Mouse (Mus musculus) hindbrain, embryonic 16.5 days (tissue): ENCODE results near the gene Mcts2. TPM values are rescaled to one million over a fixed set of nuclear protein-coding genes. Genes with fewer than 3 reads are reported as not detected.

Experiments
- ATAC-seq: fragments of 200-750 bp; cut with Nextera tagmentation; 2 replicates; pipeline ENCODE4 v1.8.0; 2017; ENCODE audit warnings: moderate TSS enrichment, moderate library complexity
- H3K27ac ChIP-seq: fragments of 300-500 bp; sonication (generic); 2 replicates; pipeline ENCODE4 v1.5.1; 2014; ENCODE audit warnings: low read depth, mild to moderate bottlenecking, control low read depth, low read length, moderate library complexity
- H3K27me3 ChIP-seq: fragments of 300-500 bp; sonication (generic); replicated peaks from 2 replicates; pipeline ENCODE4 v1.6.1; 2014; ENCODE audit warnings: low read length; ENCODE audit not compliant: control insufficient read depth, insufficient read depth
- H3K36me3 ChIP-seq: fragments of 300-500 bp; sonication (generic); 2 replicates; pipeline ENCODE4 v1.6.1; 2014; ENCODE audit warnings: mild to moderate bottlenecking, low read length, moderate library complexity, mixed read lengths; ENCODE audit not compliant: control insufficient read depth, insufficient read depth
- H3K4me1 ChIP-seq: fragments of 300-500 bp; sonication (generic); 2 replicates; pipeline ENCODE4 v1.6.1; 2014; ENCODE audit warnings: low read depth, low read length; ENCODE audit not compliant: control insufficient read depth, insufficient read depth
- H3K4me2 ChIP-seq: fragments of 300-500 bp; sonication (generic); 2 replicates; pipeline ENCODE4 v1.6.1; 2014; ENCODE audit warnings: mild to moderate bottlenecking, low read length, control low read depth, moderate library complexity
- H3K4me3 ChIP-seq: fragments of 300-500 bp; sonication (generic); 2 replicates; pipeline ENCODE4 v1.5.1; 2014; ENCODE audit warnings: mild to moderate bottlenecking, low read length, control low read depth, moderate library complexity
- H3K9ac ChIP-seq: fragments of 300-500 bp; sonication (generic); 2 replicates; pipeline ENCODE4 v1.6.1; 2014; ENCODE audit warnings: low read depth, mild to moderate bottlenecking, control low read depth, low read length, moderate library complexity
- H3K9me3 ChIP-seq: fragments of 300-500 bp; sonication (generic); 2 replicates; pipeline ENCODE4 v1.6.1; 2014; ENCODE audit warnings: mild to moderate bottlenecking, low read length, moderate library complexity; ENCODE audit not compliant: control insufficient read depth
- WGBS: fragments of 180-500 bp; shearing (Covaris S2); extraction: QIAGEN DNeasy Blood & Tissue Kit; methylation state at CpG from one replicate; pipeline ENCODE4 v1.1.7; 2014; 5-methylcytosine and 5-hydroxymethylcytosine counted together
- polyA plus RNA-seq: library from polyadenylated mRNA; unstranded; fragments of >200 nt; fragmentation: Nextera tagmentation; extraction: Ambion mirVana; gene quantifications from 2 replicates; pipeline ENCODE4 v1.2.1, GENCODE M21; 2015

The Mcts2 gene
- 32.2 and 36.7 TPM in 2 replicates for polyA plus RNA-seq

DNA sequence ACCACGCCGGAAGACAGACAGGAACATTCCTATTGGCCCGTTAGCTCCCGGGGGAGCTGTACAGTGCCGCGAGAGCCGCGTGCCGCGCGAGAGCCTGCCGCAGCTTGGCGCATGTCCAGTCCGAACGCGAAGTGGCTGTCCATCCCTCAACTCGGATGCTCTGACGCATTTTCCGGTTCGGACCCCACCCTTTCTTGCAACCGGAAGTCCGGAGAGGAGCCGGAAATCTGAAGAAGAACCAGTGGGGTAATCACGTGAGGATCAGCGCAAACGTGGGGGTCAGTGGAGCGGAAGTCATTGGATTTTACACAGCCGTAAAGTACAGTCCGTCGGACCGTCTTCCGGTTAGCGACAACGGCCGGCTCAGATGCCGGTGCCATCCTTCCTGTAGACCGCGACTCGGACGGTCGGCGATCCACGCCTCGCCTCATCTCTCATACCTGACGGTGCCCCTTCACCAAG, at the start of gene Mcts2:
Gene Mcts2 (plus strand): TSS at position 230 of the 462 bp plus-strand sequence.
- peak within 1 kb of the TSS; percentile 35 for H3K9ac ChIP-seq

GRCm38 (mm10) chr2:152637381-152637780, 49.5 kb upstream of the Mcts2 start:
- Histone ChIP-seq H3K36me3 (no peaks in the 10 kb centered on the region), H3K4me1 (peaks cover 5% of the 10 kb centered on the region; the same call in 1 of the 2 replicates), H3K9me3 (no peaks in the 10 kb centered on the region), H3K27ac (no peak overlapping the region), H3K4me2 (no peak overlapping the region), H3K27me3 (no peaks in the 10 kb centered on the region), H3K9ac (no peak overlapping the region), H3K4me3 (no peak overlapping the region)
- 89% methylated on average over 4 of the region's 4 CpGs for WGBS
- ATAC-seq: no peak

More for the DNA sequence above, at the start of gene Mcts2:
- Histone ChIP-seq H3K4me1 (peaks cover 6% of the 10 kb centered on the region), H3K4me2 (peak within 1 kb of the TSS; percentile 74), H3K9me3 (no peaks in the 10 kb centered on the region), H3K4me3 (peak within 1 kb of the TSS; percentile 40), H3K27me3 (no peaks in the 10 kb centered on the region), H3K36me3 (peaks cover 73% of the 10 kb centered on the region), H3K27ac (peak within 1 kb of the TSS; percentile 63)
- ATAC-seq: peak; percentile 96
- 72% methylated on average over 45 of the region's 45 CpGs for WGBS

- H3K9ac ChIP-seq: no peak overlapping the region
- no peak overlapping the region for H3K4me2 ChIP-seq
- H3K4me3 ChIP-seq: no peak overlapping the region
- no peaks in the 10 kb centered on the region for H3K9me3 ChIP-seq
- H3K27ac ChIP-seq: no peak overlapping the region
- no peaks in the 10 kb centered on the region for H3K36me3 ChIP-seq
- peaks cover 5% of the 10 kb centered on the region; the same call in 1 of the 2 replicates for H3K4me1 ChIP-seq
- 53% methylated on average over 6 of the region's 6 CpGs for WGBS
- ATAC-seq: no peak
- H3K27me3 ChIP-seq: no peaks in the 10 kb centered on the region
Observed at GRCm38 (mm10) chr2:152638865-152639264, 48.0 kb upstream of the Mcts2 start.

- Histone ChIP-seq H3K36me3 (no peaks in the 10 kb centered on the region), H3K27ac (no peak overlapping the region), H3K4me1 (peaks cover 5% of the 10 kb centered on the region; the same call in 1 of the 2 replicates), H3K9me3 (no peaks in the 10 kb centered on the region), H3K27me3 (no peaks in the 10 kb centered on the region), H3K4me2 (no peak overlapping the region), H3K9ac (peak overlapping the region; percentile 6; the same call in 1 of the 2 replicates), H3K4me3 (no peak overlapping the region)
- 9% methylated on average over 11 of the region's 11 CpGs for WGBS
- no peak for ATAC-seq
Observed at GRCm38 (mm10) chr2:152639406-152640113, 47.3 kb upstream of the Mcts2 start.

GRCm38 (mm10) chr2:152652901-152653620, 33.8 kb upstream of the Mcts2 start:
- Histone ChIP-seq H3K4me2 (no peak overlapping the region), H3K27ac (no peak overlapping the region; the same call in 1 of the 2 replicates), H3K9ac (no peak overlapping the region), H3K4me1 (peaks cover 12% of the 10 kb centered on the region), H3K9me3 (no peaks in the 10 kb centered on the region), H3K36me3 (no peaks in the 10 kb centered on the region), H3K27me3 (no peaks in the 10 kb centered on the region), H3K4me3 (no peak overlapping the region)
- ATAC-seq: no peak
- WGBS: 72% methylated on average over 10 of the region's 10 CpGs

- Histone ChIP-seq H3K4me3 (no peak overlapping the region), H3K27me3 (no peaks in the 10 kb centered on the region), H3K9ac (peak overlapping the region; percentile 57), H3K4me1 (peaks cover 12% of the 10 kb centered on the region), H3K9me3 (no peaks in the 10 kb centered on the region), H3K36me3 (no peaks in the 10 kb centered on the region), H3K4me2 (peak overlapping the region; percentile 51), H3K27ac (peak overlapping the region; percentile 89)
- peak; percentile 95 for ATAC-seq
- 31% methylated on average over 14 of the region's 14 CpGs for WGBS
Observed at GRCm38 (mm10) chr2:152653874-152654715, 32.7 kb upstream of the Mcts2 start.

GRCm38 (mm10) chr2:152657398-152657797, 29.4 kb upstream of the Mcts2 start:
- 67% methylated on average over 10 of the region's 10 CpGs for WGBS
- no peak overlapping the region for H3K27ac ChIP-seq
- ATAC-seq: no peak
- H3K4me1 ChIP-seq: peaks cover 12% of the 10 kb centered on the region
- H3K9me3 ChIP-seq: no peaks in the 10 kb centered on the region
- no peaks in the 10 kb centered on the region for H3K27me3 ChIP-seq
- H3K9ac ChIP-seq: no peak overlapping the region
- no peaks in the 10 kb centered on the region for H3K36me3 ChIP-seq
- H3K4me3 ChIP-seq: no peak overlapping the region
- H3K4me2 ChIP-seq: no peak overlapping the region

DNA sequence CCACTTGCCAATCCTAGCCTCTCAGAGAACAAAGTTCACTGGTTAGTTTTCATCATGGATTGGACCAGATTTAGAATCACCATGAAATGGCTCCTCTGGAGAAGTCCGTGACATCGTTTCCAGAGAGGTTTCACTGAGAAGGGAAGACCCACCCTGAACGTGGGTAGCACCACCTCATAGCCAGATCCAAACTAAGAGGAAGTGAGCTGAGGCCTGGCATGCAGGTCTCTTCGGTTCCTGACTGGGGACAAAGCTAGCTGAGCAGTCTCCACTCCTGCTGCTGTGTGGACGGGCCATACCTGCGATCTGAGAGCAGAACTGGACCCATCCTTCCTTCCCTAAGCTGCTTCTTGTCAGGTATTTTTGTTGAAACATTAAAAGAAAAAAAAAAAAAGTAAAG, 25.7 kb upstream of the Mcts2 start:
- Histone ChIP-seq H3K4me2 (no peak overlapping the region), H3K36me3 (no peaks in the 10 kb centered on the region), H3K27me3 (no peaks in the 10 kb centered on the region), H3K4me3 (no peak overlapping the region), H3K9ac (no peak overlapping the region), H3K4me1 (no peaks in the 10 kb centered on the region), H3K27ac (no peak overlapping the region), H3K9me3 (no peaks in the 10 kb centered on the region)
- no peak for ATAC-seq
- WGBS: 81% methylated on average over 6 of the region's 6 CpGs
